Mouse (Mus musculus): ENCODE measurements at regions not wholly inside any gene's neighbourhood (a gene's known extent, or its start where the extent isn't known, plus 50 kb on each side); places are given as distances from the start of the nearest gene placed in this dataset.
"Not testable (repeated sequence)": the region's sequence is repeated elsewhere in the genome, so short reads cannot be mapped to it uniquely, and the experiment has no call there.

- TF ChIP-seq POLR2A (IDR thresholded peaks at IDR 0.05; ENCODE audit: borderline replicate concordance, extremely low read depth, insufficient read depth, insufficient read length, poor library complexity, severe bottlenecking); CTCF (IDR thresholded peaks at IDR 0.05; ENCODE audit: borderline replicate concordance, extremely low read depth, insufficient read depth, insufficient read length): not testable (repeated sequence)
These were observed 444.5 kb upstream of the Fam160b2 start for GRCm38 (mm10) chr14:71043879-71044770.

Data from brain, embryonic 14.5 days (tissue).